Mouse (Mus musculus) myocyte (in vitro differentiated cells): ENCODE data around the gene Slc4a1.

Source experiments
- E2F4 ChIP-seq: IDR thresholded peaks from one replicate; pipeline ENCODE4 v1.6.1; 2011; ENCODE audit warnings: mild to moderate bottlenecking, control low read depth, moderate library complexity; ENCODE audit not compliant: insufficient read depth
- POLR2A ChIP-seq: IDR thresholded peaks from one replicate; pipeline ENCODE4 v1.6.1; 2011; ENCODE audit warnings: low read depth, mild to moderate bottlenecking, control low read depth, moderate library complexity; ENCODE audit not compliant: insufficient read length

DNA sequence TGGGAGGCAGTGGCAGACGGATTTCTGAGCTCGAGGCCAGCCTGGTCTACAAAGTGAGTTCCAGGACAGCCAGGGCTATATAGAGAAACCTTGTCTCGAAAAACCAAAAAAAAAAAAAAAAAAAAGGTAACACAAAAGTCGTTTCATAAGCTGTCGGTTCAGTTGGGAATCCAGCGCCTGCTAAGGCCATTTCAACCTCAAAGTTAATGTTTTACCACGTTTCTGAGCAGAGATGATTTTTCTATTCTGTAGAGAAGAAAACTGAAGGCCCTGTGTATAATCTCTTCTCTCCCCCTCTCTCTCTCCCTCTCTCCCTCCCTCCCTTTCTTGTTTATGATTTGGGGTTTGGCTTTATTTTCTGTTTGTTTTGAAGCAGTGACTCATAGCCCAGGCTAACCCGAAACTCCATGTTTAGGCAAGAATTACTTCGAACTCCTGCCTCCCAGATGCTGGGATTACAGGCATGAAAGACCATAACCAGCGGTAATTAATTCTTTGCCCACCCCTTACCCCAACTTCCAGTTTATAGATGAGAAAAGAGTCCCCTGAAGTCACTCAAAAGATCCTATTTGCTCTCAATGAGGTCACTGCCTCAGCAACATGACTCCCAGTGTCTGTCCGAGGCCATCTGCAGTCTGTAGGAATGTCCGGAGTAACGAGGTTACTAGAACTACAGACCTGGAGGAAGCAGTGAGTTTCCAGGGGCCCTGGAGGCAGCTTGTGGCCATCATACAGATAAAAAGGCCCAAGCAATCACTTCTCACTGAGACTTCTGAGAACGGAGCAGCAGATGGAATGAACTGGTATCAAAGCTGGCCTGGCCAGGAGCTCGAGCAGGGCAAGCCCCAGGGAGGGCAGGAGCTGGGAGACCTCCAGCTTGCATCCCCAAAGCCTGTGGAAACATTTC, 43.1 kb upstream of the Slc4a1 start:
- TF ChIP-seq POLR2A (no peak), E2F4 (no peak)
